Mouse (Mus musculus): ENCODE measurements around the gene Nckap1l.
A peak's percentile ranks its signal among the peaks of the same experiment; 100 is the strongest.

DNA sequence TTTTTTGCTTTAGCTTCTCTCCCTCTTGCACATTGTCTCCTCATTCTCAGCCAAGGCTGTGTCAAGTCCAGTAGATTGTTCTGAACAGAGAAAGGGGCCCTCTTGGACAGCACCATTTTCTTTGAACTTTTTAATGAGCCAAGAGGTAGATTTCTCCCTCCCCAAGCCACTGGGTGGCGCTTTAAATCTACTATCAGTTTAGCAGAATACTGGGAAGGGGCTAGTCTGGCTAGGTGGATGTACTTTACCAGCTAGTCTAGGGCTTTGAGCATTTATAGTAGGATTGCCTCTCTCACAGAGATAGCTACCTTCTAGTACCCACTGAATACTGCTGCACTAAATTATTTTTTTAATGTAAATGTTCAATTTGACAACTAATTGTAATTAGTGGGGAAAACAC is 28.9 kb downstream of the Nckap1l start:
- TF ChIP-seq CTCF (conservative IDR thresholded peaks at IDR 0.05; ENCODE audit: low read length) (peak; percentile 57), NANOG (IDR thresholded peaks at IDR 0.05; ENCODE audit: borderline replicate concordance, low read length) (no peak)

All from E14TG2a.4 (cell line).